Mouse (Mus musculus): ENCODE results near the gene Zscan10. TPM values are rescaled to one million over a fixed set of nuclear protein-coding genes. Genes with fewer than 3 reads are reported as not detected.

Zscan10 gene
- total RNA-seq, 2 experiments from 2014 or later, result 0.36 TPM; not detected in 1

GRCm38 (mm10) chr17:23644613-23645495 lies 44.2 kb downstream of the Zscan10 start, which contains the start of gene Mmp25:
TSS of gene Mmp25 (minus strand) at chr17:23645277.
- DNase-seq (ENCODE audit: low spot score in 2 of 2), result no peak

GRCm38 (mm10) chr17:23645894-23646293 lies 45.2 kb downstream of the Zscan10 start:
- no peak for DNase-seq (ENCODE audit: low spot score in 2 of 2)

- no peak for DNase-seq (ENCODE audit: low spot score in 2 of 2)
Measured at GRCm38 (mm10) chr17:23651363-23651762, 50.7 kb downstream of the Zscan10 start.

- no peak for DNase-seq (ENCODE audit: low spot score in 2 of 2)
Measured at GRCm38 (mm10) chr17:23653324-23653723, 52.7 kb downstream of the Zscan10 start.

- no peak for DNase-seq (ENCODE audit: low spot score in 2 of 2)
Measured at GRCm38 (mm10) chr17:23654001-23654400, 53.3 kb downstream of the Zscan10 start.

- DNase-seq (ENCODE audit: low spot score in 2 of 2), result no peak
Measured at GRCm38 (mm10) chr17:23654410-23654809, 53.8 kb downstream of the Zscan10 start.

- no peak for DNase-seq (ENCODE audit: low spot score in 2 of 2)
Measured at GRCm38 (mm10) chr17:23658450-23658849, 57.8 kb downstream of the Zscan10 start.

- DNase-seq (ENCODE audit: low spot score in 2 of 2), result no peak
Measured at GRCm38 (mm10) chr17:23660117-23660875, 59.6 kb downstream of the Zscan10 start, which contains the start of gene Bicdl2. TSS of gene Bicdl2 (plus strand) at chr17:23660506.

Other genes starting within 250 kb of the Zscan10 start
- not detected for gene Vmn2r116, start 216.3 kb upstream of the Zscan10 start, total RNA-seq (2021)
- not detected for gene Vmn2r117, start 121.2 kb upstream of the Zscan10 start, total RNA-seq (2021)
- 1 to 10 TPM; 4.6 to 6.5 TPM for gene Zfp213, start 36.6 kb upstream of the Zscan10 start, total RNA-seq (2021)
- gene Zfp13, start 1.4 kb upstream of the Zscan10 start, total RNA-seq (2021), result 10 to 100 TPM; 29.8 to 30.1 TPM
- under 1 TPM; 0.85 to 0.86 TPM for gene Mmp25, start 44.4 kb downstream of the Zscan10 start, total RNA-seq (2021)
- gene Bicdl2, start 59.6 kb downstream of the Zscan10 start, total RNA-seq (2021), result not detected
- gene Hcfc1r1, start 72.7 kb downstream of the Zscan10 start, total RNA-seq (2021), result 100 to 1,000 TPM; 127 to 131 TPM
- gene Thoc6, start 73.0 kb downstream of the Zscan10 start, total RNA-seq (2021), result 10 to 100 TPM in 1 of 2 experiments, 1 to 10 TPM in 1; 9.5 to 12.2 TPM
- gene Tnfrsf12a, start 76.6 kb downstream of the Zscan10 start, total RNA-seq (2021), result 10 to 100 TPM in 1 of 2 experiments, 1 to 10 TPM in 1; 9.5 to 10.1 TPM
- not detected for gene Cldn6, start 78.4 kb downstream of the Zscan10 start, total RNA-seq (2021)
- 1 to 10 TPM in 1 of 2 experiments, under 1 TPM in 1; 0.69 to 1.1 TPM for gene Cldn9, start 83.2 kb downstream of the Zscan10 start, total RNA-seq (2021)
- under 1 TPM; 0.14 to 0.16 TPM for gene 1520401A03Rik, start 121.9 kb downstream of the Zscan10 start, total RNA-seq (2021)
- 1 to 10 TPM; 3.7 to 4.0 TPM for gene Pkmyt1, start 125.5 kb downstream of the Zscan10 start, total RNA-seq (2021)
- gene Paqr4, start 140.0 kb downstream of the Zscan10 start, total RNA-seq (2021), result 10 to 100 TPM; 49.7 to 52.8 TPM
- under 1 TPM; 0.17 to 0.21 TPM for gene Kremen2, start 145.0 kb downstream of the Zscan10 start, total RNA-seq (2021)
- gene Flywch1, start 170.7 kb downstream of the Zscan10 start, total RNA-seq (2021), result 100 to 1,000 TPM; 159 to 169 TPM
- 10 to 100 TPM; 24.5 to 25.3 TPM for gene Flywch2, start 185.2 kb downstream of the Zscan10 start, total RNA-seq (2021)
- gene Srrm2, start 189.7 kb downstream of the Zscan10 start, total RNA-seq (2021), result 100 to 1,000 TPM; 502 to 591 TPM
- 100 to 1,000 TPM; 363 to 365 TPM for gene Elob, start 228.3 kb downstream of the Zscan10 start, total RNA-seq (2021)
- gene Prss33, start 235.2 kb downstream of the Zscan10 start, total RNA-seq (2021), result not detected
- gene Prss32, start 243.0 kb downstream of the Zscan10 start, total RNA-seq (2021), result under 1 TPM in 1 of 2 experiments, not detected in 1; 0.29 TPM
- gene Prss41, start 243.3 kb downstream of the Zscan10 start, total RNA-seq (2021), result 1 to 10 TPM; 1.8 to 2.0 TPM

Measured in layer of hippocampus, postnatal 14 days (tissue).